Mouse (Mus musculus) lung, embryonic 14.5 days (tissue): ENCODE data around the gene Gxylt1. TPM values are rescaled to one million over a fixed set of nuclear protein-coding genes. Genes with fewer than 3 reads are reported as not detected.
"Not testable (repeated sequence)": the region's sequence is repeated elsewhere in the genome, so short reads cannot be mapped to it uniquely, and the experiment has no call there.

Experiments used
- ATAC-seq: fragments of 200-750 bp; cut with Nextera tagmentation; 2 replicates; pipeline ENCODE4 v1.8.0; 2017; ENCODE audit warnings: mild to moderate bottlenecking, moderate TSS enrichment, moderate library complexity; ENCODE audit not compliant: insufficient read depth
- DNase-seq: peaks from one replicate; pipeline ENCODE4 v3.0.0-alpha.2; 2015
- H3K27ac ChIP-seq: fragments of 300-500 bp; sonication (generic); 2 replicates; pipeline ENCODE4 v1.5.1; 2014; ENCODE audit warnings: low read depth, mild to moderate bottlenecking, moderate library complexity
- H3K27me3 ChIP-seq: fragments of 300-500 bp; sonication (generic); 2 replicates; pipeline ENCODE4 v1.6.1; 2014; ENCODE audit warnings: low read length, control low read depth; ENCODE audit not compliant: insufficient read depth
- H3K36me3 ChIP-seq: fragments of 300-500 bp; sonication (generic); 2 replicates; pipeline ENCODE4 v1.6.1; 2014; ENCODE audit warnings: control low read depth; ENCODE audit not compliant: insufficient read depth
- H3K4me1 ChIP-seq: fragments of 300-500 bp; sonication (generic); 2 replicates; pipeline ENCODE4 v1.6.1; 2014; ENCODE audit warnings: antibody characterized with exemption, control low read depth; ENCODE audit not compliant: insufficient read depth
- H3K4me2 ChIP-seq: fragments of 300-500 bp; sonication (generic); 2 replicates; pipeline ENCODE4 v1.6.1; 2014; ENCODE audit warnings: mild to moderate bottlenecking
- H3K4me3 ChIP-seq: fragments of 300-500 bp; sonication (generic); 2 replicates; pipeline ENCODE4 v1.5.1; 2014; ENCODE audit warnings: low read depth, low read length
- H3K9ac ChIP-seq: fragments of 300-500 bp; sonication (generic); 2 replicates; pipeline ENCODE4 v1.6.1; 2014
- H3K9me3 ChIP-seq: fragments of 300-500 bp; sonication (generic); 2 replicates; pipeline ENCODE4 v1.6.1; 2016; ENCODE audit warnings: low read depth, low read length, control low read depth
- CTCF ChIP-seq: IDR thresholded peaks from 2 replicates; pipeline ENCODE4 v1.5.1; 2016; ENCODE audit warnings: antibody characterized with exemption, low read depth
- WGBS: fragments of 180-500 bp; shearing (Covaris S2); extraction: QIAGEN DNeasy Blood & Tissue Kit; methylation state at CpG from one replicate; pipeline ENCODE4 v1.1.7; 2014; 5-methylcytosine and 5-hydroxymethylcytosine counted together
- polyA plus RNA-seq: library from polyadenylated mRNA; unstranded; fragments of >200 nt; fragmentation: Nextera tagmentation; extraction: Ambion mirVana; gene quantifications from 2 replicates; pipeline ENCODE4 v1.2.1, GENCODE M21; 2014

Gxylt1 gene
- polyA plus RNA-seq, 1 experiment from 2014 or later = 19.1 TPM

DNA sequence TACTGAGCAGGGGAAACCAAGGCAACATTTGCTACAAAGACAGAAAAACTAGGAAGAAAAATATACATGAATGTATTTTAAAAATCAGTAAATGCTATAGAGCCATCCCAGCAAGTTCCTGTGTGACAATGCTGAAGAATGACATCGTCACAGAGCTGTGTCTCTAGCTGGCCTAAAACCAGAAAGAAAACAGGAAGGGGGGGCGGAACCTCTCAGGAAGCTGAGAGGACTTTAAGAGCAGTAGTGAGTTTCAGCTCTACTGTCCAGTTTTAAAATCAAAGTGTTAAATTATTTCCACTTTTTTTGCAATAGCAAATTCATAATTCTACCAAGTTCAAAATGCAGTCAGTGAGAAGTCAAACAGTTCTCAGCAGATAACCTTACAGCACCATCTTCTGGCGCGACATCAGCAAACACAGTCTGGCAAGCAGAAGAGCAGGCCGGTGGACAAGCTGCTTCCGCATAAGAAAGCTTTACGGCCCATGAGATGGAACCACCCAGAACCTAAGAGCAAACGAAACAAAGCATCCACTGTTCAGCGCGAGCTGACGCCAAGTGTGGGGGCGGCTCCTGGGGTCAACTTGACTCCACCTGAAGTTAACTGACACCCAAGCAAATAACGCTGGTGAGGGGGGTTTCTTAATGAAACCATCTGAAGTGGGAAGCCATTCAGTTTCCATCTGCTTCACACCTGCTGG is 23.3 kb downstream of the Gxylt1 start:
- peak; percentile 81 for ATAC-seq
- WGBS = 53% methylated on average over 13 of the region's 13 CpGs

DNA sequence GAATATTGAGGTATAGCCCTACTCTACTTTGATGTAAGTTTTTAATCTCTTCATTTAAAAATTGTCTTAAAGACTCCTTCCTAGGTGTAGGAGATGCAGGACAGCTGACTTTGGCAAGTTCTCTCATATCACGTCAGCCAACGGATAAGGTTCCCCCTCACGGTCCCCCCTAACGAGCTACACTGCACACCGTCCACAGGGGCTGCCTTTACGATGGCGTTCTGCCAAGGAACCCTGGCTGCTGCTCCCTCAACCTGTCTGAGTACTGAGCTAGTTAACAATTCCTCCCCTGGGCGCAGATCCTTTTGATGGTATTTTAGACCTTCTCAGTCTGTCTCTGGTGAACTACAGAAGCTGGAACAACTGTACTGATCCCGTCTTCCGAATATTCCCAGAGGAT is 31.8 kb downstream of the Gxylt1 start:
- ATAC-seq = no peak
- WGBS = 63% methylated on average over 10 of the region's 10 CpGs

More for the DNA sequence above, 23.3 kb downstream of the Gxylt1 start:
- DNase-seq = peak; percentile 46
- Histone ChIP-seq H3K27ac (peak overlapping the region; percentile 12; the same call in 1 of the 2 replicates), H3K4me2 (no peak overlapping the region), H3K4me3 (no peak overlapping the region), H3K9ac (no peak overlapping the region), H3K9me3 (no peaks in the 10 kb centered on the region), H3K4me1 (no peaks in the 10 kb centered on the region), H3K27me3 (no peaks in the 10 kb centered on the region), H3K36me3 (peaks cover 56% of the 10 kb centered on the region)
- TF ChIP-seq CTCF = no peak

GRCm38 (mm10) chr15:93236456-93236855 is 38.5 kb downstream of the Gxylt1 start:
- not testable (repeated sequence) for H3K27ac ChIP-seq, H3K9me3 ChIP-seq, H3K27me3 ChIP-seq, H3K4me2 ChIP-seq, DNase-seq, H3K4me1 ChIP-seq, ATAC-seq, H3K9ac ChIP-seq, H3K4me3 ChIP-seq
- WGBS = 88% methylated on average over 10 of the region's 10 CpGs
- peaks cover 17% of the 10 kb centered on the region for H3K36me3 ChIP-seq

More for the DNA sequence above, 31.8 kb downstream of the Gxylt1 start:
- Histone ChIP-seq H3K27me3 (no peaks in the 10 kb centered on the region), H3K36me3 (peaks cover 69% of the 10 kb centered on the region), H3K4me2 (no peak overlapping the region), H3K4me1 (no peaks in the 10 kb centered on the region), H3K9ac (no peak overlapping the region), H3K4me3 (no peak overlapping the region), H3K9me3 (no peaks in the 10 kb centered on the region), H3K27ac (no peak overlapping the region; the same call in 1 of the 2 replicates)
- TF ChIP-seq CTCF = no peak
- DNase-seq = peak; percentile 9

DNA sequence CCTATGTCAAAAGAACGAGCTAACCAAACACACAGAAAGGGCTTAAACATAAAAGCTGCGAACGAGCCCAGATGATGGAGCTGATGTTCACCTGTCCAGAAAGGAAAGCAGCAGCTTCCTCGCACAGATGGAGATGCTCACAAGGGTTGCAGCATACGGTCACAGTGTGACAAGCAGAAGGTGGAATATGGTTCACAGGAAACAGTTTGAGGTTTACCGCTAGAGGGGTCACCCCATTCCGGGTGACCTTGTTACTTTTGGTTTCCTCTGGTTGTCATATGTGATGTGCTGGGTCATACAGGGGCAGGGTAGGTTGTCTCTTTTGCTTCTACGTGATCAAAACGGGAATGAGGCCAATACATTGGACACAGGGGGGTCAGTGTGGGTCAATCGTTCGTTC is 46.0 kb downstream of the Gxylt1 start:
- H3K27me3 ChIP-seq = no peaks in the 10 kb centered on the region
- no peak for TF ChIP-seq CTCF
- H3K9ac ChIP-seq = no peak overlapping the region
- no peaks in the 10 kb centered on the region for H3K4me1 ChIP-seq
- H3K4me3 ChIP-seq = no peak overlapping the region
- DNase-seq = no peak
- H3K36me3 ChIP-seq = no peaks in the 10 kb centered on the region
- 74% methylated on average over 11 of the region's 11 CpGs for WGBS
- no peak overlapping the region for H3K4me2 ChIP-seq
- no peak for ATAC-seq
- no peak overlapping the region for H3K27ac ChIP-seq
- no peaks in the 10 kb centered on the region for H3K9me3 ChIP-seq

DNA sequence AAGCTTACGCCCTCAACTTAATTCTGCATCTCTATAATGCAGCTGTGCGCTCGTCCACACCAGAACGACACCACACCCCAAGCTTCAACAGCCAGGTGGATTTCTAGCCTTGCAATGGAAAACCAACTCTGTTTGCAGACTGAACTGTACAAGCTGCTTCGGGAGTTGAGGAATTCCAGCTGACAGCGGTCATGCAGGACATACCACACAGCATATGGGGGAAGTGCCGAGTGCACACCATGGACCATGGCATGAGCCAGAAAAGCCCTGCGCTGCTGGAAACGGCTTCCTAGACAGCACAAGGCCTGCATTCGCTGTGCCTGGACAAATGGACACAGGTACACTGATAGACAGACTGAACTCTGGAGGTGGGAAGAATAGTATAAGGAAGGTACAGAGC is 46.6 kb downstream of the Gxylt1 start:
- peak; percentile 12 for DNase-seq

GRCm38 (mm10) chr15:93227764-93228079 is 47.3 kb downstream of the Gxylt1 start:
- ATAC-seq (peak; percentile 65; the same call in 1 of the 2 replicates), DNase-seq (peak; percentile 75)
- Histone ChIP-seq H3K9ac (no peak overlapping the region), H3K9me3 (no peaks in the 10 kb centered on the region), H3K27ac (no peak overlapping the region), H3K4me1 (no peaks in the 10 kb centered on the region), H3K4me2 (no peak overlapping the region), H3K36me3 (no peaks in the 10 kb centered on the region), H3K27me3 (no peaks in the 10 kb centered on the region), H3K4me3 (no peak overlapping the region)
- peak; percentile 85 for TF ChIP-seq CTCF
- WGBS = 26% methylated on average over 6 of the region's 6 CpGs

More for the DNA sequence above, 46.6 kb downstream of the Gxylt1 start:
- H3K9me3 ChIP-seq = no peaks in the 10 kb centered on the region
- H3K36me3 ChIP-seq = no peaks in the 10 kb centered on the region
- no peaks in the 10 kb centered on the region for H3K4me1 ChIP-seq
- 72% methylated on average over 10 of the region's 10 CpGs for WGBS
- no peak overlapping the region for H3K4me2 ChIP-seq
- TF ChIP-seq CTCF = no peak
- no peak overlapping the region for H3K27ac ChIP-seq
- no peak overlapping the region for H3K4me3 ChIP-seq
- no peaks in the 10 kb centered on the region for H3K27me3 ChIP-seq
- ATAC-seq = 0 out of 2 replicates have a peak, but pooled peaks have one; percentile 35
- H3K9ac ChIP-seq = no peak overlapping the region

GRCm38 (mm10) chr15:93226930-93227763 is 47.8 kb downstream of the Gxylt1 start:
- no peak for TF ChIP-seq CTCF
- no peaks in the 10 kb centered on the region for H3K27me3 ChIP-seq
- H3K4me2 ChIP-seq = no peak overlapping the region
- ATAC-seq (no peak), DNase-seq (no peak)
- 87% methylated on average over 10 of the region's 10 CpGs for WGBS
- no peaks in the 10 kb centered on the region for H3K4me1 ChIP-seq
- H3K9ac ChIP-seq = no peak overlapping the region
- no peaks in the 10 kb centered on the region for H3K36me3 ChIP-seq
- H3K4me3 ChIP-seq = no peak overlapping the region
- no peak overlapping the region for H3K27ac ChIP-seq
- no peaks in the 10 kb centered on the region for H3K9me3 ChIP-seq
